Mouse (Mus musculus): ENCODE measurements around the gene Trpm8.

DNA sequence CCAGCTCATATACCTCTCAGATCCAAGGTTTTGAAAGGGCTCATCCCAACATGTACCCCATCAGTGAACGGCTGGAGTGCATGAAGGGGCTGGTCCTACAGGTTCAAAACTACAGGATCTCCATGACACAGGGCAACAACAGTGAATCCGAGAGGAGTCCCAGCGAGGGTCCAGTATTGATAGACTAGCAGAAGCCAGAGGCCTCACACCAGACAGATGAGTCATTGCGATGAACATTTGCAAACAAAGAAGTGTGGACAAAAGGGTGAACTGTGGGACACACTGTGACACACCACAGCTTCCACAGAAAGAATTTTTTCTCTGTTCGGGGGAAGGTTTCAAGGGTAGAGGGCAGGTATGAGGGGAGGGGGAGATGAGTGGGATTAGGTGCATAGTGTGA, 115.9 kb downstream of the Trpm8 start:
- TF ChIP-seq CTCF (IDR thresholded peaks at IDR 0.05; ENCODE audit: extremely low read depth, insufficient read depth, insufficient read length, insufficient replicate concordance) (no peak), POLR2A (IDR thresholded peaks at IDR 0.05; ENCODE audit: low read depth, low read length) (no peak)

Data from spleen, adult 2 months (tissue).